Mouse (Mus musculus) testis, adult 2 months (tissue): Measurements from ENCODE around the gene Rbm28. TPM values are rescaled to one million over a fixed set of nuclear protein-coding genes. Genes with fewer than 3 reads are reported as not detected.

Experiments used
- H3K27ac ChIP-seq: fragments of 200-500 bp; 2 replicates; pipeline ENCODE4 v1.5.1; 2012; ENCODE audit warnings: low read depth, low read length; ENCODE audit not compliant: control insufficient read depth, insufficient read depth
- H3K27me3 ChIP-seq: fragments of 200-500 bp; 2 replicates; pipeline ENCODE4 v1.6.1; 2012; ENCODE audit warnings: mild to moderate bottlenecking, low read length, moderate library complexity; ENCODE audit not compliant: control insufficient read depth, insufficient read depth
- H3K36me3 ChIP-seq: fragments of 200-500 bp; 2 replicates; pipeline ENCODE4 v1.6.1; 2012; ENCODE audit warnings: mild to moderate bottlenecking, low read length; ENCODE audit not compliant: control insufficient read depth, insufficient read depth
- H3K4me1 ChIP-seq: fragments of 200-500 bp; 2 replicates; pipeline ENCODE4 v1.6.1; 2012; ENCODE audit warnings: low read length; ENCODE audit not compliant: control insufficient read depth, insufficient read depth
- H3K4me3 ChIP-seq: fragments of 200-500 bp; 2 replicates; pipeline ENCODE4 v1.5.1; 2012; ENCODE audit warnings: low read depth, mild to moderate bottlenecking, low read length, moderate library complexity, mixed read lengths; ENCODE audit not compliant: control insufficient read depth
- CTCF ChIP-seq: fragments of 200-500 bp; IDR thresholded peaks from 2 replicates; pipeline ENCODE4 v1.5.1; 2012; ENCODE audit warnings: low read depth, mild to moderate bottlenecking, inconsistent platforms, low read length, moderate library complexity; ENCODE audit not compliant: control insufficient read depth, insufficient read depth, insufficient replicate concordance
- POLR2A ChIP-seq: fragments of 200-500 bp; IDR thresholded peaks from 2 replicates; pipeline ENCODE4 v1.6.1; 2012; ENCODE audit warnings: low read depth, mild to moderate bottlenecking, inconsistent platforms, low read length, moderate library complexity; ENCODE audit not compliant: control insufficient read depth
- polyA plus RNA-seq: library from polyadenylated mRNA; depleted of rRNA; stranded (reverse); fragments of >200 nt; gene quantifications from 2 replicates; pipeline ENCODE4 v1.2.3, GENCODE M21; 2012

The Rbm28 gene
- polyA plus RNA-seq, 1 experiment, result 27.1 TPM

- Histone ChIP-seq H3K4me3 (no peak overlapping the region), H3K27ac (no peak overlapping the region; the same call in 1 of the 2 replicates), H3K36me3 (peaks cover 2% of the 10 kb centered on the region; the same call in 1 of the 2 replicates), H3K27me3 (no peaks in the 10 kb centered on the region), H3K4me1 (peaks cover 4% of the 10 kb centered on the region)
- TF ChIP-seq POLR2A (no peak), CTCF (no peak)
Observed at GRCm38 (mm10) chr6:29146641-29147040, 18.2 kb downstream of the Rbm28 start.

- H3K4me1 ChIP-seq, result peaks cover 4% of the 10 kb centered on the region
- H3K4me3 ChIP-seq, result no peak overlapping the region
- peak overlapping the region; percentile 47 for H3K27ac ChIP-seq
- H3K36me3 ChIP-seq, result peaks cover 2% of the 10 kb centered on the region; the same call in 1 of the 2 replicates
- no peaks in the 10 kb centered on the region for H3K27me3 ChIP-seq
- TF ChIP-seq CTCF, result no peak
- 0 out of 2 replicates have a peak, but pooled peaks have one; percentile 25 for TF ChIP-seq POLR2A
Observed at GRCm38 (mm10) chr6:29145456-29146307, 19.1 kb downstream of the Rbm28 start.

- peaks cover 4% of the 10 kb centered on the region for H3K4me1 ChIP-seq
- TF ChIP-seq POLR2A (no peak), CTCF (no peak)
- H3K27me3 ChIP-seq, result no peaks in the 10 kb centered on the region
- no peak overlapping the region for H3K4me3 ChIP-seq
- peak overlapping the region; percentile 46; the same call in 1 of the 2 replicates for H3K27ac ChIP-seq
- H3K36me3 ChIP-seq, result peaks cover 2% of the 10 kb centered on the region; the same call in 1 of the 2 replicates
Observed at GRCm38 (mm10) chr6:29144971-29145370, 19.8 kb downstream of the Rbm28 start.

GRCm38 (mm10) chr6:29143608-29144007, 21.2 kb downstream of the Rbm28 start:
- Histone ChIP-seq H3K4me3 (no peak overlapping the region), H3K27me3 (no peaks in the 10 kb centered on the region), H3K4me1 (peaks cover 4% of the 10 kb centered on the region), H3K27ac (peak overlapping the region; percentile 18; the same call in 1 of the 2 replicates), H3K36me3 (peaks cover 2% of the 10 kb centered on the region)
- no peak for TF ChIP-seq POLR2A
- no peak for TF ChIP-seq CTCF

GRCm38 (mm10) chr6:29137441-29137840, 27.4 kb downstream of the Rbm28 start:
- Histone ChIP-seq H3K27ac (no peak overlapping the region), H3K27me3 (no peaks in the 10 kb centered on the region), H3K4me1 (peaks cover under 1% of the 10 kb centered on the region; the same call in 1 of the 2 replicates), H3K36me3 (peaks cover 6% of the 10 kb centered on the region), H3K4me3 (no peak overlapping the region)
- TF ChIP-seq POLR2A (no peak), CTCF (no peak)

GRCm38 (mm10) chr6:29133100-29133499, 31.7 kb downstream of the Rbm28 start:
- no peak overlapping the region for H3K4me3 ChIP-seq
- H3K4me1 ChIP-seq, result no peaks in the 10 kb centered on the region
- H3K36me3 ChIP-seq, result peaks cover 7% of the 10 kb centered on the region
- TF ChIP-seq POLR2A (no peak), CTCF (no peak)
- no peak overlapping the region for H3K27ac ChIP-seq
- H3K27me3 ChIP-seq, result no peaks in the 10 kb centered on the region

- H3K4me3 ChIP-seq, result no peak overlapping the region
- H3K27me3 ChIP-seq, result no peaks in the 10 kb centered on the region
- H3K27ac ChIP-seq, result no peak overlapping the region
- H3K36me3 ChIP-seq, result peaks cover 3% of the 10 kb centered on the region
- TF ChIP-seq CTCF (no peak), POLR2A (no peak)
- H3K4me1 ChIP-seq, result no peaks in the 10 kb centered on the region
Observed at GRCm38 (mm10) chr6:29126878-29127426, 37.9 kb downstream of the Rbm28 start.
